Mouse (Mus musculus) heart, postnatal 0 days (tissue): ENCODE results near the gene Parl. TPM values are rescaled to one million over a fixed set of nuclear protein-coding genes. Genes with fewer than 3 reads are reported as not detected.

Experiments
- ATAC-seq: fragments of 200-750 bp; cut with Nextera tagmentation; 2 replicates; pipeline ENCODE4 v1.8.0; 2017; ENCODE audit warnings: low read depth, moderate number of reproducible peaks, moderate library complexity; ENCODE audit not compliant: insufficient read depth
- DNase-seq: peaks from one replicate; pipeline ENCODE4 v3.0.0-alpha.2; 2016; ENCODE audit warnings: low spot score
- H3K27ac ChIP-seq: fragments of 300-500 bp; sonication (generic); 2 replicates; pipeline ENCODE4 v1.5.1; 2014; ENCODE audit warnings: low read depth, mild to moderate bottlenecking
- H3K27me3 ChIP-seq: fragments of 300-500 bp; sonication (generic); 2 replicates; pipeline ENCODE4 v1.6.1; 2014; ENCODE audit warnings: low read length, mixed read lengths; ENCODE audit not compliant: control insufficient read depth, insufficient read depth
- H3K36me3 ChIP-seq: fragments of 300-500 bp; sonication (generic); replicated peaks from 2 replicates; pipeline ENCODE4 v1.6.1; 2014; ENCODE audit warnings: low read length, mixed read lengths; ENCODE audit not compliant: control insufficient read depth, insufficient read depth
- H3K4me1 ChIP-seq: fragments of 300-500 bp; sonication (generic); 2 replicates; pipeline ENCODE4 v1.6.1; 2014; ENCODE audit warnings: antibody characterized with exemption; ENCODE audit not compliant: control insufficient read depth, insufficient read depth
- H3K4me2 ChIP-seq: fragments of 300-500 bp; sonication (generic); 2 replicates; pipeline ENCODE4 v1.6.1; 2014; ENCODE audit warnings: low read depth, mild to moderate bottlenecking, low read length, moderate library complexity
- H3K4me3 ChIP-seq: fragments of 300-500 bp; sonication (generic); 2 replicates; pipeline ENCODE4 v1.5.1; 2014; ENCODE audit warnings: low read depth, low read length
- H3K9ac ChIP-seq: fragments of 300-500 bp; sonication (generic); replicated peaks from 2 replicates; pipeline ENCODE4 v1.6.1; 2014; ENCODE audit warnings: low read depth, low read length, mixed read lengths
- H3K9me3 ChIP-seq: fragments of 300-500 bp; sonication (generic); replicated peaks from 2 replicates; pipeline ENCODE4 v1.6.1; 2016; ENCODE audit warnings: low read length; ENCODE audit not compliant: control insufficient read depth
- CTCF ChIP-seq: IDR thresholded peaks from 2 replicates; pipeline ENCODE4 v1.5.1; 2016; ENCODE audit warnings: antibody characterized with exemption, control low read depth, low read depth
- EP300 ChIP-seq: IDR thresholded peaks from 2 replicates; pipeline ENCODE4 v1.6.1; 2016; ENCODE audit warnings: antibody characterized with exemption, low read depth
- WGBS: fragments of 180-500 bp; shearing (Covaris S2); extraction: QIAGEN DNeasy Blood & Tissue Kit; methylation state at CpG from one replicate; pipeline ENCODE4 v1.1.7; 2014; 5-methylcytosine and 5-hydroxymethylcytosine counted together
- polyA plus RNA-seq: library from polyadenylated mRNA; unstranded; fragments of >200 nt; fragmentation: Nextera tagmentation; extraction: Ambion mirVana; gene quantifications from 2 replicates; pipeline ENCODE4 v1.2.1, GENCODE M21; 2015
- total RNA-seq: library from RNA; depleted of rRNA; stranded (reverse); fragments of >200 nt; gene quantifications from 2 replicates; pipeline ENCODE4 v1.2.3, GENCODE M21; 2014; ENCODE audit warnings: low replicate concordance

Parl gene
- total and polyA plus RNA-seq, 2 experiments from 2014 or later, result 46.7 to 119 TPM

DNA sequence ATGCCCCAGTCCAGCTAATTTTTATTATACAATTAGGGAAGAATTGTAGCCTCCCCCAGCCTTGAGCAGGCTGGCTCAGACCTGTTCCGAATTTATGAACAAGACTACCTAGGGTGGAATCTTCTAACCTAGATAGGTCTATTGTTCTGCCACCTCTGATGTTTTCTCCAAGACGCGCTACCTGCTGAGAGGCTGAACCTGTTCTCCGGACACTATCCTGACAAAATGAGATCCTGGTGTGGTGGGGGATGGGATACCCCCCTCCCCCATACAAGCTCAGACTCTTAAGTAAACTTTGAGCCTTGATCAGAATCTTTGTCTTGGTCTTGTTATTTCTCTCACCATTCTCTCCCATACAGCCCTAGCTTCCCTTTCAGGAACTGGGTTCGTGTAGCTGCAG, 44.3 kb downstream of the Parl start:
- Histone ChIP-seq H3K27ac (no peak overlapping the region), H3K9me3 (no peaks in the 10 kb centered on the region), H3K36me3 (no peaks in the 10 kb centered on the region), H3K9ac (no peak overlapping the region), H3K4me2 (no peak overlapping the region), H3K4me1 (no peaks in the 10 kb centered on the region), H3K4me3 (no peak overlapping the region), H3K27me3 (no peaks in the 10 kb centered on the region)
- DNase-seq (no peak), ATAC-seq (no peak)
- TF ChIP-seq EP300 (no peak), CTCF (no peak)
- 87% methylated on average over 5 of the region's 5 CpGs for WGBS

DNA sequence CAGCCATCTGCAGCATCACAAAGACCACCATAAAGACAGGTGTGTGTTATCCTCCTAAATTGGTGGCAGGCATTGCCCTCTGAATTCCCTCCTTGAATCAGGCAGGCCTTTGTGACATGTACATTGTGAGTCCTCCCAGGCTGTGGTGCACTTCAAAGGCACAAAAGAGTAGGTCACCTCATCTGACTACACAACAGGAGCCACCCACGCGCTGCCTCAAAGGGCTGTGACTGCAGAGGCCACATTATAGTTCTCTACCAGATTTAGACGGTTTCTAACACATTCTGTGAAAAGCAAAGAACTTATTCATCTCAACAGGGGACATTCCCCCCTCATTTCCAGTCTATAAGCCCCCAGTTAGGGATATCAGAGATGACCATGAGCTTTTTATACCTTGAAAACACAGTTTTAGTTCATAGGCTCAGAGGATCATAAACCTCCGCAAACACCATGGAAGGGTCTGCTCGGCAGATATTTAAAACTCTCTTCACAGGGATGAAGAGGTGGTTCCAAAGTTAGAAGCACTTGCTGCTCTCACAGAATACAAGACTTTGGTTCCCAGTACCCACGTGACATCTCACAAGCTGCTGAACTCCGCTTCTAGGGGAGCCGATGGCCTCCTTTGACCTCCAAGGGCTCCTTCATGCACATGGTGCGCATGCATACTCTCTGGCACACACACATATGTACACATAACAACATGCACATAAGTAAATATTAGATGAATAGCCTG, 53.6 kb downstream of the Parl start:
- TF ChIP-seq EP300 (no peak), CTCF (no peak)
- Histone ChIP-seq H3K4me2 (no peak overlapping the region), H3K36me3 (no peaks in the 10 kb centered on the region), H3K27ac (no peak overlapping the region), H3K9ac (no peak overlapping the region), H3K4me1 (no peaks in the 10 kb centered on the region), H3K27me3 (no peaks in the 10 kb centered on the region), H3K4me3 (no peak overlapping the region), H3K9me3 (no peaks in the 10 kb centered on the region)
- ATAC-seq (no peak), DNase-seq (no peak)
- WGBS, result 66% methylated on average over 9 of the region's 9 CpGs

DNA sequence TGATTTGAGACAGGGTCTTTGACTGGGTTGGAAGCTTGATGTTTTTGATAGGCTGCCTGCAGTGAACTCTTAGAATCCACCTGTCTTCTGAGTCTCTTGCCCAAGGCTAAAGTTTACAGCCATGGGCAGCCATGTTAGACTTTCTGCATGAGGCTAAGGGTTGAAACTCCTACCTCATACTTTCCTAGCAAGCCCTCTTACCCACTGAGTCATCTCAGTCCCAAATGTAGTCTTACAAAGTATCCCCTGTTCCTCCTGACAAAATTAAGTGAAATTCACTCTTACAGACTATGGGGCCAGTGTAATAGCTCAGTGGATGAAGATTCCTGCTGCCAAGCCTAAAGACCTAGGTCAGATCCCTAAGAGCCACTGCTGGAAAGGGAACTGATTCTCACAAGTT, 55.1 kb downstream of the Parl start:
- DNase-seq, result no peak
- no peaks in the 10 kb centered on the region for H3K36me3 ChIP-seq
- no peaks in the 10 kb centered on the region for H3K4me1 ChIP-seq
- H3K9me3 ChIP-seq, result no peaks in the 10 kb centered on the region
- H3K9ac ChIP-seq, result no peak overlapping the region
- TF ChIP-seq CTCF (no peak), EP300 (no peak)
- H3K27me3 ChIP-seq, result 0 out of 2 replicates have a peak, but pooled peaks cover under 1% of the 10 kb centered on the region
- H3K27ac ChIP-seq, result no peak overlapping the region
- no peak for ATAC-seq
- no peak overlapping the region for H3K4me3 ChIP-seq
- no peak overlapping the region for H3K4me2 ChIP-seq

DNA sequence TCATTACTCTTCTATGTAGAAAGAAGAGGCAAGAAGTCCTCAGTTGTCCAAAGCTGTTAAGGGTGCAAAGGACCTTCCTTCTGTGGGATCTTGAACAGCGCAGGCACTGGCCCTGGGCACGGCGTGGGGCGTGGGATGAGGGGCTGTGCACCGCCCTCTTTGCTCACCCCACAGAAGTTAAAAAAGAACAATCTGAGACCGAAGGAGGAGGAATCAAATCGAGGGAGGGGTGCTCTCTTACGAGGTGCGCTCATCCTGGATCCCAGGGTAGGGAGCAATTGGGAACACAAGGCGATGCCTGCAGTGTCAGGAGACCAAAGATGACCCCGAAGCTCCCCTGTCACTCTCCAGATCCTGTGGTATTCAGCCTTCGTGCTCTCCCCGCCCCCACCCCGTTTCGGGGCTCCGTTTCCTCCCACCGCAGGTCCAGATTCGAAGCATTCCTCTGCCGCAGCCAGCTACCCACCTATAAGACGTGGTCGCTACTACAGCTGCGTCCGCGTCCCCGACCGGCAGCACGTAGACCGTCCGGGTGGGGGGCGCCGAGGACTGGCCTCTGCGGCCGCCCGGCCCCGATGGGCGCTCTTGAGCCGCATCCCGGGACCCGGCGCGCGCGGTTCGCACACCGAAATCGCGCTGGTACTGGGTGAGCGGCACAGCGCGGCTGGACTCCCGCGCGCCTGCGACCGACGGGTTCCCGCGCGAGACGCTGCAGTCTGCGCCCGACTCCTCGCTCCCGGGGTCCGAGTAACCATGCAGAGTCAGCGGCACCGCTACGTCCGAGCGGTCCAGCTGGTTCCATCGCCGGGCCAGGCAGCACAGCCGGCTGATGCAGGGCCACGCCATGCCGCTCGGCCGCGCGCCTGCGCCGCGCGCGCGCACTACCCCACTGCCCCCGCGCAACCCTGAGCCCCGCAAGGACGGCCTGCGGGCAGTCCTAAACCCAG, 61.4 kb downstream of the Parl start, which contains the start of gene Map6d1:
TSS of gene Map6d1 (minus strand) at position 891 of the 947 bp plus-strand sequence.
- peak; percentile 70 for ATAC-seq
- Histone ChIP-seq H3K9me3 (no peaks in the 10 kb centered on the region), H3K36me3 (no peaks in the 10 kb centered on the region), H3K9ac (peak within 1 kb of the TSS; percentile 45), H3K4me2 (peak within 1 kb of the TSS; percentile 91), H3K27me3 (peaks cover 12% of the 10 kb centered on the region), H3K4me1 (no peaks in the 10 kb centered on the region), H3K4me3 (peak within 1 kb of the TSS; percentile 61), H3K27ac (no peak within 1 kb of the TSS)
- WGBS, result 2% methylated on average over 90 of the region's 90 CpGs
- peak; percentile 7 for DNase-seq
- TF ChIP-seq CTCF (no peak), EP300 (no peak)

DNA sequence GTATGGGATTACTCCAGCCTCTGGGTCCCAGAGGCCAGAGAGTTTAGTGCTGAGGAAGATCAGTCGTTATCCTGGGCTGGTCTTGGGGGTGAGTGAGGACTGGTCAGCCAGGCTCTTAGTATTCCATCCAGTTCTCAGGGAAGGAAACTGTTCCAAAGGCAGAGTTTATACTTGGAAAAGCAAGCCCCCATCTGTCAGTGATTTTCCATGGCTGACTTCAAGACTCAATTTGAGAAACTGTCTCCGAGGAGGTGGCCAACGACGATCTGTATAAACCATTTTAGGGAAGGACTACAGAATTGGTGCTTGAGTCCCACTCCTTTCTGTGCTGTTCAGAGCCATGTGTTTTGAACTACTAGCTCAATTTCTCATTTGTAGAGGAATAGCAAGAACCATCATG, 63.5 kb downstream of the Parl start:
- no peaks in the 10 kb centered on the region for H3K9me3 ChIP-seq
- no peaks in the 10 kb centered on the region for H3K4me1 ChIP-seq
- no peak overlapping the region for H3K9ac ChIP-seq
- ATAC-seq (no peak), DNase-seq (no peak)
- H3K4me2 ChIP-seq, result no peak overlapping the region
- 86% methylated on average over 4 of the region's 4 CpGs for WGBS
- peaks cover 12% of the 10 kb centered on the region for H3K27me3 ChIP-seq
- TF ChIP-seq CTCF (no peak), EP300 (no peak)
- no peaks in the 10 kb centered on the region for H3K36me3 ChIP-seq
- no peak overlapping the region for H3K4me3 ChIP-seq
- no peak overlapping the region for H3K27ac ChIP-seq
